Mouse (Mus musculus) thymus, adult 18-20 months (tissue): Measurements from ENCODE around the gene Spns3.
A peak's percentile ranks its signal among the peaks of the same experiment; 100 is the strongest.
"Not testable (repeated sequence)": the region's sequence is repeated elsewhere in the genome, so short reads cannot be mapped to it uniquely, and the experiment has no call there.

ENCODE experiments used
- DNase-seq, 2 experiments: peaks; one replicate each; pipeline ENCODE4 v3.0.0; 2022; ENCODE audit warnings: mixed read lengths in 2 of 2

Gene Spns3

GRCm38 (mm10) chr11:72556953-72557352 is 6.6 kb upstream of the Spns3 start:
- DNase-seq, result no peak

GRCm38 (mm10) chr11:72556470-72556869 is 6.2 kb upstream of the Spns3 start:
- no peak for DNase-seq

- DNase-seq, result no peak
Measured at GRCm38 (mm10) chr11:72551531-72552105, 1.3 kb upstream of the Spns3 start.

- no peak for DNase-seq
Measured at GRCm38 (mm10) chr11:72547181-72547580, 3.1 kb downstream of the Spns3 start.

- DNase-seq, result no peak
Measured at GRCm38 (mm10) chr11:72544716-72545115, 5.6 kb downstream of the Spns3 start.

- not testable (repeated sequence) for DNase-seq
Measured at GRCm38 (mm10) chr11:72543692-72544091, 6.6 kb downstream of the Spns3 start.

- DNase-seq, result no peak
Measured at GRCm38 (mm10) chr11:72542586-72542985, 7.7 kb downstream of the Spns3 start.

GRCm38 (mm10) chr11:72541928-72542327 is 8.4 kb downstream of the Spns3 start:
- no peak for DNase-seq

GRCm38 (mm10) chr11:72540437-72540836 is 9.9 kb downstream of the Spns3 start:
- no peak for DNase-seq

- no peak for DNase-seq
Measured at GRCm38 (mm10) chr11:72538811-72539210, 11.5 kb downstream of the Spns3 start.

- peak; percentile 14 to 23 for DNase-seq
Measured at GRCm38 (mm10) chr11:72538037-72538755, 12.1 kb downstream of the Spns3 start.

- no peak for DNase-seq
Measured at GRCm38 (mm10) chr11:72537503-72537902, 12.8 kb downstream of the Spns3 start.

- DNase-seq, result no peak
Measured at GRCm38 (mm10) chr11:72535519-72535918, 14.8 kb downstream of the Spns3 start.

GRCm38 (mm10) chr11:72532890-72533289 is 17.4 kb downstream of the Spns3 start:
- no peak for DNase-seq

GRCm38 (mm10) chr11:72531632-72532031 is 18.7 kb downstream of the Spns3 start:
- DNase-seq, result no peak

- no peak for DNase-seq
Measured at GRCm38 (mm10) chr11:72531144-72531543, 19.2 kb downstream of the Spns3 start.

- no peak for DNase-seq
Measured at GRCm38 (mm10) chr11:72526190-72526589, 24.1 kb downstream of the Spns3 start.

GRCm38 (mm10) chr11:72523711-72524110 is 26.6 kb downstream of the Spns3 start:
- no peak for DNase-seq

GRCm38 (mm10) chr11:72522616-72523041 is 27.7 kb downstream of the Spns3 start:
- no peak for DNase-seq

- no peak for DNase-seq
Measured at GRCm38 (mm10) chr11:72521598-72522541, 28.4 kb downstream of the Spns3 start.

GRCm38 (mm10) chr11:72519895-72520294 is 30.4 kb downstream of the Spns3 start:
- no peak for DNase-seq

GRCm38 (mm10) chr11:72519189-72519588 is 31.1 kb downstream of the Spns3 start:
- DNase-seq, result no peak

GRCm38 (mm10) chr11:72518449-72518848 is 31.9 kb downstream of the Spns3 start:
- DNase-seq, result no peak
